Mouse (Mus musculus) thymus, adult 2 months (tissue): Measurements from ENCODE around the gene Madcam1. TPM values are rescaled to one million over a fixed set of nuclear protein-coding genes. Genes with fewer than 3 reads are reported as not detected.

ENCODE experiments used
- DNase-seq: peaks from one replicate; pipeline ENCODE4 v3.0.0; 2021
- H3K27ac ChIP-seq: fragments of 200-500 bp; 2 replicates; pipeline ENCODE4 v1.5.1; 2012; ENCODE audit warnings: low read length, control low read depth; ENCODE audit not compliant: control insufficient read depth, insufficient read depth
- H3K27me3 ChIP-seq: fragments of 200-500 bp; 2 replicates; pipeline ENCODE4 v1.6.1; 2012; ENCODE audit warnings: mild to moderate bottlenecking, low read length, moderate library complexity, mixed read lengths; ENCODE audit not compliant: control insufficient read depth, insufficient read depth
- H3K36me3 ChIP-seq: fragments of 200-500 bp; 2 replicates; pipeline ENCODE4 v1.6.1; 2012; ENCODE audit warnings: mild to moderate bottlenecking, low read length, moderate library complexity; ENCODE audit not compliant: control insufficient read depth, insufficient read depth
- H3K4me1 ChIP-seq: fragments of 200-500 bp; replicated peaks from 2 replicates; pipeline ENCODE4 v1.6.1; 2012; ENCODE audit warnings: low read length; ENCODE audit not compliant: control insufficient read depth, insufficient read depth
- H3K4me3 ChIP-seq: fragments of 200-500 bp; 2 replicates; pipeline ENCODE4 v1.5.1; 2012; ENCODE audit warnings: mild to moderate bottlenecking, low read length, control low read depth, moderate library complexity; ENCODE audit not compliant: control insufficient read depth, insufficient read depth
- CTCF ChIP-seq: fragments of 200-500 bp; IDR thresholded peaks from 2 replicates; pipeline ENCODE4 v1.5.1; 2012; ENCODE audit warnings: mild to moderate bottlenecking, control low read depth, low read length, moderate library complexity, borderline replicate concordance; ENCODE audit not compliant: control insufficient read depth, poor library complexity, insufficient read depth; ENCODE audit errors: extremely low read depth
- POLR2A ChIP-seq: fragments of 200-500 bp; IDR thresholded peaks from 2 replicates; pipeline ENCODE4 v1.6.1; 2012; ENCODE audit warnings: mild to moderate bottlenecking, low read length, control low read depth, moderate library complexity; ENCODE audit not compliant: control insufficient read depth, poor library complexity, insufficient read depth; ENCODE audit errors: extremely low read depth
- WGBS: fragments of 180-500 bp; shearing (Covaris S2); methylation state at CpG from one replicate; pipeline ENCODE4 v1.1.7; 2018; 5-methylcytosine and 5-hydroxymethylcytosine counted together
- polyA plus RNA-seq: library from polyadenylated mRNA; depleted of rRNA; stranded (reverse); fragments of >200 nt; gene quantifications from 2 replicates; pipeline ENCODE4 v1.2.3, GENCODE M21; 2012

Gene Madcam1
- polyA plus RNA-seq, 1 experiment, result 4.0 TPM

DNA sequence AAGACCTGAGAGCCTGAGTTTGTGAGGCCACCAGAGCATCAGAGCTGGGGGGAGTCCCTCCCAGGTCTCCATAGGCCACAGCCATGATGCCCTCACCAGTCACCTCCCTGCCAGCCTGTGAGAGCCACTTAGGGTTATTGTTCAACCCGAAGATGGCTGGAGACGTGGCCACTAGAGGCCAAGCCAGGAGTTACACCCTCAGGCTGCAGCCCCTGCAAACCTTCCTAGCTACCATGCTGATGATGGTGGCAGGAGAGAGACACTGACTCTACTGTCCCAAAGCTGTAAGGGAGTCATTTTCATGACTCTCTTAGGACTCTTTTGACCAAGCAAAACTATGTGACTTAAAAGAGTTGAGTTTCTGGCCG, 7.7 kb downstream of the Madcam1 start:
- DNase-seq, result no peak
- 91% methylated on average over 3 of the region's 3 CpGs for WGBS

GRCm38 (mm10) chr10:79673054-79673453, 8.7 kb downstream of the Madcam1 start:
- WGBS, result 100% methylated on average over 3 of the region's 3 CpGs
- Histone ChIP-seq H3K4me3 (no peak overlapping the region), H3K36me3 (no peaks in the 10 kb centered on the region), H3K27ac (no peak overlapping the region), H3K4me1 (peaks cover 9% of the 10 kb centered on the region), H3K27me3 (no peaks in the 10 kb centered on the region)
- TF ChIP-seq CTCF (no peak), POLR2A (no peak)
- DNase-seq, result no peak

More for the DNA sequence above, 7.7 kb downstream of the Madcam1 start:
- Histone ChIP-seq H3K27ac (no peak overlapping the region), H3K4me3 (no peak overlapping the region), H3K4me1 (peaks cover 9% of the 10 kb centered on the region), H3K36me3 (no peaks in the 10 kb centered on the region), H3K27me3 (no peaks in the 10 kb centered on the region)
- TF ChIP-seq POLR2A, result no peak
- TF ChIP-seq CTCF, result no peak

- Histone ChIP-seq H3K36me3 (no peaks in the 10 kb centered on the region), H3K4me1 (peaks cover 2% of the 10 kb centered on the region), H3K4me3 (no peak overlapping the region), H3K27me3 (no peaks in the 10 kb centered on the region), H3K27ac (no peak overlapping the region)
- DNase-seq, result no peak
- WGBS, result 97% methylated on average over 44 of the region's 44 CpGs
- TF ChIP-seq POLR2A (no peak), CTCF (no peak)
These were observed 11.1 kb downstream of the Madcam1 start for GRCm38 (mm10) chr10:79675346-79676035.

GRCm38 (mm10) chr10:79680606-79681495, 16.5 kb downstream of the Madcam1 start:
- H3K4me3 ChIP-seq, result peak overlapping the region; percentile 42
- H3K27ac ChIP-seq, result peak overlapping the region; percentile 35
- no peaks in the 10 kb centered on the region for H3K27me3 ChIP-seq
- DNase-seq, result peak; percentile 27
- H3K36me3 ChIP-seq, result peaks cover 8% of the 10 kb centered on the region
- TF ChIP-seq POLR2A, result no peak
- no peak for TF ChIP-seq CTCF
- 41% methylated on average over 11 of the region's 11 CpGs for WGBS
- peaks cover 19% of the 10 kb centered on the region for H3K4me1 ChIP-seq

- H3K27me3 ChIP-seq, result no peaks in the 10 kb centered on the region
- H3K4me1 ChIP-seq, result peaks cover 19% of the 10 kb centered on the region
- H3K27ac ChIP-seq, result peak within 1 kb of the TSS; percentile 35
- peak within 1 kb of the TSS; percentile 70 for H3K4me3 ChIP-seq
- peak; percentile 75; the same call in 1 of the 2 replicates for TF ChIP-seq CTCF
- peak; percentile 95 for TF ChIP-seq POLR2A
- H3K36me3 ChIP-seq, result peaks cover 12% of the 10 kb centered on the region
- 2% methylated on average over 84 of the region's 84 CpGs for WGBS
- DNase-seq, result peak; percentile 99
These were observed 17.4 kb downstream of the Madcam1 start, which contains the start of gene Cdc34 for GRCm38 (mm10) chr10:79681591-79682245. Cdc34 (plus strand) TSS chr10:79682195.

- Histone ChIP-seq H3K4me3 (peak overlapping the region; percentile 70), H3K4me1 (peaks cover 19% of the 10 kb centered on the region), H3K36me3 (peaks cover 20% of the 10 kb centered on the region), H3K27me3 (no peaks in the 10 kb centered on the region), H3K27ac (no peak overlapping the region)
- WGBS, result 0% methylated on average over 10 of the region's 10 CpGs
- peak; percentile 35 for DNase-seq
- TF ChIP-seq CTCF, result no peak
- TF ChIP-seq POLR2A, result no peak
These were observed 18.2 kb downstream of the Madcam1 start for GRCm38 (mm10) chr10:79682551-79682915.

DNA sequence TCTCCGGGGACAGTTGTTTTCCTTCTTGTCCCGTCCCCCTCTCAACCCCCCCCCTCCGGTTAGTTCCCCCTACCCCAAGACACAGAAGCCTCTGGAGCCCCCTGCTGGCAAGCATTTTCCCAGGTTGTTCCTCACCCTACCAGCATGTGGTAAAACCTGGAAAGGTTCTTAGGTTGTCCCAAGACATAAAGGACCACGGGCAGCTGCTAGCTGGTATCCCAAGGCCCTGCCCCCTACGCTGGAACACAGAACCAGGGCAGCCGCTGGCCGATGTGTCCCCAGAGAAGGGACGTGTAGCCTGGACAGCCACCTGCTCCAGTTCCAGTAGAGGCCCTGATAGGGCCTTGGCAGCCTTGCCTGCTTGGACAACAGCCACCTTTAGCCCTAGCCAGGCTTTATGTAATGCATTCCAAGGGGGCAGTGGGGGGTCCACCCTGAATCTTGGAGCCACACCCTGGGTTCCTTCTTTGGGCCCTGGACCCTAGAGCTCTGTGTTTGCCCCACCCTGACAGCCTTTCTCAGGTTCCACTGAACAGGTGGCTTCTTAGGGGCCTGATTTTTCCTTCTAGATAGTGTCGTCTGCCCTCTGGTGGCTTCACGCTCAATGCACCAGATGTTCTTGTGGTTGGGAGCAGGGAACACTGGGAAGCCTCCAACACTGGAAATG, 18.7 kb downstream of the Madcam1 start:
- Histone ChIP-seq H3K27ac (no peak overlapping the region), H3K4me1 (peaks cover 19% of the 10 kb centered on the region), H3K4me3 (peak overlapping the region; percentile 70), H3K27me3 (no peaks in the 10 kb centered on the region), H3K36me3 (peaks cover 26% of the 10 kb centered on the region)
- WGBS, result 4% methylated on average over 10 of the region's 10 CpGs
- DNase-seq, result peak; percentile 73
- TF ChIP-seq POLR2A (no peak), CTCF (no peak)
